Mouse (Mus musculus): ENCODE results near the gene Ctps2.

- TF ChIP-seq CTCF (IDR thresholded peaks at IDR 0.05; ENCODE audit: low read depth) = peak; percentile 60
- no peak for TF ChIP-seq EP300 (IDR thresholded peaks at IDR 0.05; ENCODE audit: low read depth)
These were observed 48.9 kb downstream of the Ctps2 start for GRCm38 (mm10) chrX:162949811-162950439.

Data from heart, postnatal 0 days (tissue).